20 mouse cellular contexts compared by ENCODE assay signal in the genomic region with DNA sequence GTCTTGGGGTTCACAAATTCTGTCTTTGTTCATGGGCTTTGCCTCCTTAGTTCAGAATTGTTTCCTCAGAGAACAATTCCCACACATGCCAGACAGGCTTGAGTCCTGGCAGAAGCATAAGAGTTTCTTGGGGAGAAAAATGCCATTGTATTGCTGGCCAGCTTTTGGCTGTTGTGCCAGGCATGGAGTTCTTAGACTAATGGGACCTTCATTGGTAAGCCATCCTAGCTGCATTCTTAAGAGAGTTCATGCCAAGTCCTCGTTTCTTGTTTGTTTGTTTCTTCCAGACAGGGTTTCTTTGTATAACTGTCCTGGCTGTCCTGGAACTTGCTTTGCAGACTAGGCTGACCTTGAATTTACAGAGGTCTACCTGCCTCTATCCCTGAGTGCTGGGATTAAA.
"Had no signal": no experiment of that assay in that cellular context is flagged by ENCODE, and none has a peak within 500 bp of the region (broad histone marks: within the 10 kb centered on the region; RNA-seq: fewer than 3 reads in every experiment).

No protein-coding gene starts in this region.

- H3K4me2 ChIP-seq: limb, embryonic 13.5 days; liver, embryonic 12.5 days; liver, embryonic 15.5 days; lung, embryonic 15.5 days; midbrain, embryonic 11.5 days; neural tube, embryonic 12.5 days; neural tube, embryonic 15.5 days had no signal

- H3K9ac ChIP-seq: limb, embryonic 13.5 days; liver, embryonic 12.5 days; liver, embryonic 15.5 days; lung, embryonic 15.5 days; neural tube, embryonic 12.5 days; neural tube, embryonic 15.5 days had no signal

- ATAC-seq: liver, embryonic 12.5 days had no signal

- H3K27ac ChIP-seq: kidney, postnatal 0 days; limb, embryonic 10.5 days; limb, embryonic 13.5 days; liver, embryonic 12.5 days; liver, embryonic 15.5 days; lung, embryonic 15.5 days; neural tube, embryonic 12.5 days; neural tube, embryonic 15.5 days had no signal

- H3K9me3 ChIP-seq: limb, embryonic 10.5 days; limb, embryonic 13.5 days; liver, embryonic 12.5 days; liver, embryonic 15.5 days; lung, embryonic 15.5 days; megakaryocyte, embryonic 14.5 days; neural tube, embryonic 12.5 days; neural tube, embryonic 15.5 days had no signal

- H3K4me3 ChIP-seq: limb, embryonic 10.5 days; limb, embryonic 13.5 days; liver, embryonic 12.5 days; liver, embryonic 15.5 days; lung, embryonic 15.5 days; megakaryocyte, embryonic 14.5 days; neural tube, embryonic 12.5 days; neural tube, embryonic 15.5 days had no signal

- H3K27me3 ChIP-seq: limb, embryonic 13.5 days; liver, embryonic 12.5 days; liver, embryonic 15.5 days; lung, embryonic 15.5 days; megakaryocyte, embryonic 14.5 days; neural tube, embryonic 12.5 days; neural tube, embryonic 15.5 days had no signal

- H3K4me1 ChIP-seq: limb, embryonic 10.5 days; limb, embryonic 13.5 days; liver, embryonic 15.5 days; lung, embryonic 15.5 days; neural tube, embryonic 12.5 days; neural tube, embryonic 15.5 days had no signal

- DNase-seq: kidney, adult 18-20 months; kidney, postnatal 25 days; liver; lung, adult 18-20 months; lung, postnatal 10 days; lung, postnatal 36 days; midbrain, embryonic 14.5 days; right cerebral cortex, postnatal 14 days; thymus, adult 18-20 months; thymus, postnatal 36 days had no signal
